Comparison of ENCODE assay signal across 11 mouse cellular contexts in genomic region chr3:53165281-53165680, GRCm38 (mm10).
DNase-seq lines count a peak whose midpoint lies in the region; ATAC-seq and TF ChIP-seq lines count a peak whose summit lies in the region.
"Had no signal": no experiment of that assay in that cellular context is flagged by ENCODE, and none has a peak within 500 bp of the region (broad histone marks: within the 10 kb centered on the region; RNA-seq: fewer than 3 reads in every experiment).

No protein-coding gene starts in this region.

- no peak for TF ChIP-seq CTCF in cerebellum, adult 2 months (IDR thresholded peaks at IDR 0.05; ENCODE audit: borderline replicate concordance, insufficient read depth, low read depth, low read length)

- no peak overlapping the region for H3K4me3 ChIP-seq in kidney, embryonic 15.5 days (replicated peaks)
- H3K4me3 ChIP-seq in cerebellum, adult 2 months (replicated peaks; ENCODE audit: insufficient read depth, low read depth, low read length) = no peak overlapping the region
- no peak overlapping the region for H3K4me3 ChIP-seq in heart, embryonic 10.5 days
- H3K4me3 ChIP-seq in lung, embryonic 16.5 days (ENCODE audit: low read length) = no peak overlapping the region
- H3K4me3 ChIP-seq: embryonic facial prominence, embryonic 15.5 days; limb, embryonic 12.5 days had no signal

- peak overlapping the region; percentile 70 for H3K27ac ChIP-seq in kidney, embryonic 15.5 days
- H3K27ac ChIP-seq in cerebellum, adult 2 months (ENCODE audit: insufficient read depth, low read length) = peak overlapping the region; percentile 44; the same call in 1 of the 2 replicates
- 0 out of 2 replicates have a peak overlapping the region, but pooled peaks have one; percentile 42 for H3K27ac ChIP-seq in heart, embryonic 10.5 days
- H3K27ac ChIP-seq in lung, embryonic 16.5 days (ENCODE audit: low read length) = peak overlapping the region; percentile 51
- H3K27ac ChIP-seq: embryonic facial prominence, embryonic 15.5 days; limb, embryonic 12.5 days had no signal

- ATAC-seq in kidney, embryonic 15.5 days (replicated peaks; ENCODE audit: low FRiP score) = no peak
- no peak for ATAC-seq in lung, embryonic 16.5 days (ENCODE audit: low read depth)
- ATAC-seq in granulocyte monocyte progenitor cell, adult 5-6 weeks (replicated peaks; ENCODE audit: poor library complexity, severe bottlenecking) = no peak

- H3K36me3 ChIP-seq in kidney, embryonic 15.5 days = no peaks in the 10 kb centered on the region
- H3K36me3 ChIP-seq in heart, embryonic 10.5 days = no peaks in the 10 kb centered on the region
- no peaks in the 10 kb centered on the region for H3K36me3 ChIP-seq in lung, embryonic 16.5 days (ENCODE audit: control insufficient read depth, insufficient read depth, low read length)
- H3K36me3 ChIP-seq: embryonic facial prominence, embryonic 15.5 days; G1E; limb, embryonic 12.5 days had no signal

- no peak overlapping the region for H3K4me2 ChIP-seq in kidney, embryonic 15.5 days
- H3K4me2 ChIP-seq in lung, embryonic 16.5 days (ENCODE audit: low read depth, low read length) = peak overlapping the region; percentile 11; the same call in 1 of the 2 replicates
- H3K4me2 ChIP-seq: embryonic facial prominence, embryonic 15.5 days; limb, embryonic 12.5 days had no signal

- no peak overlapping the region for H3K9ac ChIP-seq in kidney, embryonic 15.5 days
- no peak overlapping the region for H3K9ac ChIP-seq in lung, embryonic 16.5 days (ENCODE audit: low read length)
- H3K9ac ChIP-seq: embryonic facial prominence, embryonic 15.5 days; limb, embryonic 12.5 days had no signal

- H3K27me3 ChIP-seq in kidney, embryonic 15.5 days = no peaks in the 10 kb centered on the region
- no peaks in the 10 kb centered on the region for H3K27me3 ChIP-seq in cerebellum, adult 2 months (ENCODE audit: control insufficient read depth, insufficient read depth, low read length)
- H3K27me3 ChIP-seq in heart, embryonic 10.5 days (ENCODE audit: insufficient read depth, poor library complexity, severe bottlenecking) = no peaks in the 10 kb centered on the region
- H3K27me3 ChIP-seq in lung, embryonic 16.5 days (ENCODE audit: control insufficient read depth, insufficient read depth, low read depth, low read length) = no peaks in the 10 kb centered on the region
- H3K27me3 ChIP-seq: embryonic facial prominence, embryonic 15.5 days; limb, embryonic 12.5 days had no signal

- 79% methylated on average over 10 of the region's 10 CpGs for WGBS in kidney, embryonic 15.5 days
- WGBS in cerebellum, adult 2 months = 23% methylated on average over 10 of the region's 10 CpGs
- 84% methylated on average over 10 of the region's 10 CpGs for WGBS in heart, embryonic 10.5 days
- WGBS in lung, embryonic 16.5 days = 74% methylated on average over 10 of the region's 10 CpGs

- no peaks in the 10 kb centered on the region for H3K9me3 ChIP-seq in kidney, embryonic 15.5 days (replicated peaks)
- H3K9me3 ChIP-seq in heart, embryonic 10.5 days = no peaks in the 10 kb centered on the region
- H3K9me3 ChIP-seq in lung, embryonic 16.5 days (ENCODE audit: control insufficient read depth, low read length) = no peaks in the 10 kb centered on the region
- H3K9me3 ChIP-seq: embryonic facial prominence, embryonic 15.5 days; limb, embryonic 12.5 days had no signal

- no peak for DNase-seq in kidney, adult 11 months
- peak; percentile 76 to 91 for DNase-seq in cerebellum, adult 2 months
- DNase-seq in heart, embryonic 10.5 days (ENCODE audit: low spot score) = no peak
- DNase-seq in thymus, postnatal 4 days = no peak
- no peak for DNase-seq in MN1 (ENCODE audit: low spot score)

- no peak for TF ChIP-seq POLR2A in cerebellum, adult 2 months (IDR thresholded peaks at IDR 0.05; ENCODE audit: borderline replicate concordance, insufficient read depth, low read length)

- peaks cover 18% of the 10 kb centered on the region for H3K4me1 ChIP-seq in kidney, embryonic 15.5 days
- H3K4me1 ChIP-seq in cerebellum, adult 2 months (ENCODE audit: control insufficient read depth, insufficient read depth, low read length) = peaks cover 30% of the 10 kb centered on the region
- H3K4me1 ChIP-seq in heart, embryonic 10.5 days = peaks cover 19% of the 10 kb centered on the region
- peaks cover 6% of the 10 kb centered on the region; the same call in 1 of the 2 replicates for H3K4me1 ChIP-seq in lung, embryonic 16.5 days (replicated peaks; ENCODE audit: control insufficient read depth, insufficient read depth, low read length)

Comparison
In these comparisons a context has a peak if more than half of its experiments do, and no peak if none do; other contexts are left out.
1. DNase-seq: peak in cerebellum, adult 2 months (2 of 2); none in kidney, adult 11 months (single experiment), heart, embryonic 10.5 days (single experiment), thymus, postnatal 4 days (single experiment) and MN1 (single experiment).
2. Peak in every context shown above with its lines, with median percentiles within 50 percentile points of each other: H3K27ac ChIP-seq.